ENCODE assay signal across 19 mouse cellular contexts in genomic region chr11:85613035-85613434, GRCm38 (mm10).
DNase-seq lines count a peak whose midpoint lies in the region; ATAC-seq and TF ChIP-seq lines count a peak whose summit lies in the region.
"Had no signal": no experiment of that assay in that cellular context is flagged by ENCODE, and none has a peak within 500 bp of the region (broad histone marks: within the 10 kb centered on the region; RNA-seq: fewer than 3 reads in every experiment).

No protein-coding gene starts in this region.

- no peak overlapping the region for H3K4me3 ChIP-seq in intestine, embryonic 14.5 days (ENCODE audit: low read depth, low read length)
- H3K4me3 ChIP-seq in intestine, postnatal 0 days (ENCODE audit: low read depth, low read length) = no peak overlapping the region
- H3K4me3 ChIP-seq in kidney, postnatal 0 days (replicated peaks; ENCODE audit: low read depth, low read length) = no peak overlapping the region
- no peak overlapping the region for H3K4me3 ChIP-seq in lung, postnatal 0 days (ENCODE audit: low read depth, low read length)
- H3K4me3 ChIP-seq in embryonic facial prominence, embryonic 14.5 days (ENCODE audit: low read depth, low read length) = no peak overlapping the region
- H3K4me3 ChIP-seq: embryonic facial prominence, embryonic 15.5 days; heart, embryonic 12.5 days; limb, embryonic 12.5 days; liver, embryonic 15.5 days; midbrain, embryonic 15.5 days; myocyte had no signal

- H3K36me3 ChIP-seq in intestine, embryonic 14.5 days (ENCODE audit: control insufficient read depth, insufficient read depth, low read length) = no peaks in the 10 kb centered on the region
- H3K36me3 ChIP-seq in intestine, postnatal 0 days (ENCODE audit: control insufficient read depth, insufficient read depth) = no peaks in the 10 kb centered on the region
- H3K36me3 ChIP-seq in kidney, postnatal 0 days (ENCODE audit: insufficient read depth, low read length) = no peaks in the 10 kb centered on the region
- H3K36me3 ChIP-seq in lung, postnatal 0 days (ENCODE audit: insufficient read depth, low read length) = no peaks in the 10 kb centered on the region
- H3K36me3 ChIP-seq in embryonic facial prominence, embryonic 14.5 days (ENCODE audit: control insufficient read depth, insufficient read depth, low read length) = no peaks in the 10 kb centered on the region
- H3K36me3 ChIP-seq: embryonic facial prominence, embryonic 15.5 days; G1E; heart, embryonic 12.5 days; limb, embryonic 12.5 days; liver, embryonic 15.5 days; midbrain, embryonic 15.5 days had no signal

- peak overlapping the region; percentile 17; the same call in 1 of the 2 replicates for H3K27ac ChIP-seq in intestine, embryonic 14.5 days (ENCODE audit: low read depth)
- no peak overlapping the region for H3K27ac ChIP-seq in intestine, postnatal 0 days (ENCODE audit: low read depth, low read length)
- H3K27ac ChIP-seq in kidney, postnatal 0 days = peak overlapping the region; percentile 57; the same call in 1 of the 2 replicates
- no peak overlapping the region for H3K27ac ChIP-seq in lung, postnatal 0 days (ENCODE audit: low read length)
- no peak overlapping the region for H3K27ac ChIP-seq in embryonic facial prominence, embryonic 14.5 days (replicated peaks; ENCODE audit: low read depth, low read length)
- H3K27ac ChIP-seq: embryonic facial prominence, embryonic 15.5 days; hindbrain, embryonic 14.5 days; liver, embryonic 15.5 days; midbrain, embryonic 15.5 days had no signal

- TF ChIP-seq CTCF in intestine, postnatal 0 days (IDR thresholded peaks at IDR 0.05; ENCODE audit: low read depth) = no peak
- no peak for TF ChIP-seq CTCF in kidney, postnatal 0 days (IDR thresholded peaks at IDR 0.05; ENCODE audit: low read depth)
- TF ChIP-seq CTCF in lung, postnatal 0 days (IDR thresholded peaks at IDR 0.05) = no peak

- WGBS in intestine, embryonic 14.5 days = 33% methylated on average over 5 of the region's 5 CpGs
- 42% methylated on average over 5 of the region's 5 CpGs for WGBS in intestine, postnatal 0 days
- WGBS in kidney, postnatal 0 days = 32% methylated on average over 5 of the region's 5 CpGs
- WGBS in lung, postnatal 0 days = 20% methylated on average over 5 of the region's 5 CpGs
- 28% methylated on average over 5 of the region's 5 CpGs for WGBS in embryonic facial prominence, embryonic 14.5 days

- no peak for TF ChIP-seq EP300 in lung, postnatal 0 days (IDR thresholded peaks at IDR 0.05)

- H3K27me3 ChIP-seq in intestine, embryonic 14.5 days (replicated peaks; ENCODE audit: control insufficient read depth, insufficient read depth, low read length) = no peaks in the 10 kb centered on the region
- no peaks in the 10 kb centered on the region for H3K27me3 ChIP-seq in intestine, postnatal 0 days (replicated peaks; ENCODE audit: control insufficient read depth, insufficient read depth, low read length)
- no peaks in the 10 kb centered on the region for H3K27me3 ChIP-seq in kidney, postnatal 0 days (ENCODE audit: insufficient read depth, low read length)
- H3K27me3 ChIP-seq in lung, postnatal 0 days (replicated peaks; ENCODE audit: insufficient read depth, low read length) = no peaks in the 10 kb centered on the region
- H3K27me3 ChIP-seq in embryonic facial prominence, embryonic 14.5 days (replicated peaks; ENCODE audit: control insufficient read depth, insufficient read depth, low read length) = no peaks in the 10 kb centered on the region
- H3K27me3 ChIP-seq: embryonic facial prominence, embryonic 15.5 days; midbrain, embryonic 15.5 days had no signal

- H3K9ac ChIP-seq in intestine, embryonic 14.5 days (ENCODE audit: low read length) = no peak overlapping the region
- H3K9ac ChIP-seq in intestine, postnatal 0 days (ENCODE audit: low read depth, low read length) = no peak overlapping the region
- no peak overlapping the region for H3K9ac ChIP-seq in kidney, postnatal 0 days (ENCODE audit: low read depth, low read length)
- H3K9ac ChIP-seq in lung, postnatal 0 days (replicated peaks; ENCODE audit: low read depth) = no peak overlapping the region
- H3K9ac ChIP-seq in embryonic facial prominence, embryonic 14.5 days (ENCODE audit: low read depth, low read length) = no peak overlapping the region
- H3K9ac ChIP-seq: embryonic facial prominence, embryonic 15.5 days; forebrain, postnatal 0 days; heart, embryonic 12.5 days; hindbrain, embryonic 14.5 days; limb, embryonic 12.5 days; liver, embryonic 15.5 days; midbrain, embryonic 15.5 days had no signal

- H3K4me2 ChIP-seq in intestine, embryonic 14.5 days (ENCODE audit: low read length) = no peak overlapping the region
- H3K4me2 ChIP-seq in intestine, postnatal 0 days (replicated peaks; ENCODE audit: low read depth) = no peak overlapping the region
- no peak overlapping the region for H3K4me2 ChIP-seq in kidney, postnatal 0 days (ENCODE audit: low read length)
- H3K4me2 ChIP-seq in lung, postnatal 0 days (replicated peaks; ENCODE audit: low read depth, low read length) = no peak overlapping the region
- no peak overlapping the region for H3K4me2 ChIP-seq in embryonic facial prominence, embryonic 14.5 days (ENCODE audit: low read depth, low read length)
- H3K4me2 ChIP-seq: embryonic facial prominence, embryonic 15.5 days; heart, embryonic 12.5 days; hindbrain, embryonic 14.5 days; limb, embryonic 12.5 days; liver, embryonic 15.5 days; midbrain, embryonic 15.5 days had no signal

- H3K4me1 ChIP-seq in intestine, embryonic 14.5 days (replicated peaks; ENCODE audit: control insufficient read depth, insufficient read depth, low read length) = peaks cover 28% of the 10 kb centered on the region
- H3K4me1 ChIP-seq in intestine, postnatal 0 days (replicated peaks; ENCODE audit: control insufficient read depth, insufficient read depth, low read length) = no peaks in the 10 kb centered on the region
- H3K4me1 ChIP-seq in kidney, postnatal 0 days (replicated peaks; ENCODE audit: insufficient read depth, low read length) = peaks cover 3% of the 10 kb centered on the region; the same call in 1 of the 2 replicates
- peaks cover 8% of the 10 kb centered on the region; the same call in 1 of the 2 replicates for H3K4me1 ChIP-seq in lung, postnatal 0 days (ENCODE audit: insufficient read depth, low read depth, low read length)
- H3K4me1 ChIP-seq in embryonic facial prominence, embryonic 14.5 days (ENCODE audit: control insufficient read depth, insufficient read depth, low read length) = peaks cover 40% of the 10 kb centered on the region
- H3K4me1 ChIP-seq: liver, embryonic 15.5 days; midbrain, embryonic 15.5 days had no signal

- DNase-seq in intestine, embryonic 14.5 days (ENCODE audit: low spot score) = no peak
- peak; percentile 87 for DNase-seq in kidney, postnatal 0 days (ENCODE audit: low spot score)
- DNase-seq in kidney, postnatal 25 days = no peak
- DNase-seq in lung, postnatal 0 days (ENCODE audit: low spot score) = peak; percentile 47
- no peak for DNase-seq in lung, postnatal 36 days
- DNase-seq in embryonic facial prominence, embryonic 14.5 days (ENCODE audit: low spot score) = peak; percentile 59
- DNase-seq: cerebellum, adult 9-11 months; forebrain, postnatal 0 days; thymus, postnatal 36 days had no signal

- no peaks in the 10 kb centered on the region for H3K9me3 ChIP-seq in intestine, embryonic 14.5 days (ENCODE audit: control insufficient read depth, low read length)
- H3K9me3 ChIP-seq in intestine, postnatal 0 days (ENCODE audit: control insufficient read depth) = no peaks in the 10 kb centered on the region
- H3K9me3 ChIP-seq in kidney, postnatal 0 days (replicated peaks; ENCODE audit: low read length) = no peaks in the 10 kb centered on the region
- H3K9me3 ChIP-seq in lung, postnatal 0 days (ENCODE audit: low read length) = no peaks in the 10 kb centered on the region
- H3K9me3 ChIP-seq in embryonic facial prominence, embryonic 14.5 days (ENCODE audit: control insufficient read depth, low read length) = no peaks in the 10 kb centered on the region
- H3K9me3 ChIP-seq: embryonic facial prominence, embryonic 15.5 days; G1E; heart, embryonic 12.5 days; limb, embryonic 12.5 days; liver, embryonic 15.5 days; midbrain, embryonic 15.5 days had no signal

- no peak for ATAC-seq in intestine, embryonic 14.5 days (replicated peaks; ENCODE audit: low FRiP score, low TSS enrichment, low read depth)
- no peak for ATAC-seq in intestine, postnatal 0 days
- no peak for ATAC-seq in kidney, postnatal 0 days (replicated peaks; ENCODE audit: low FRiP score, low read depth)
- no peak for ATAC-seq in lung, postnatal 0 days
- no peak for ATAC-seq in embryonic facial prominence, embryonic 14.5 days (ENCODE audit: low read depth)
- ATAC-seq: activated CD4-positive, CD25-positive, alpha-beta regulatory T cell, adult 4 months; forebrain, postnatal 0 days; midbrain, embryonic 15.5 days had no signal

Comparison
In these comparisons a context has a peak if more than half of its experiments do, and no peak if none do; other contexts are left out.
1. DNase-seq: peak in kidney, postnatal 0 days (single experiment), lung, postnatal 0 days (single experiment) and embryonic facial prominence, embryonic 14.5 days (single experiment); none in intestine, embryonic 14.5 days (single experiment), kidney, postnatal 25 days (0 of 2) and lung, postnatal 36 days (single experiment).
2. H3K27ac ChIP-seq: peak in intestine, embryonic 14.5 days (single experiment) and kidney, postnatal 0 days (single experiment); none in intestine, postnatal 0 days (single experiment), lung, postnatal 0 days (single experiment) and embryonic facial prominence, embryonic 14.5 days (single experiment).